Mouse (Mus musculus): ENCODE measurements at regions not wholly inside any gene's neighbourhood (a gene's known extent, or its start where the extent isn't known, plus 50 kb on each side); places are given as distances from the start of the nearest gene placed in this dataset.

GRCm38 (mm10) chr4:64676438-64676837, 447.5 kb upstream of the Pappa start:
- no peak for TF ChIP-seq EP300 (IDR thresholded peaks at IDR 0.05; ENCODE audit: low read depth)
- TF ChIP-seq CTCF (IDR thresholded peaks at IDR 0.05; ENCODE audit: low read depth) = no peak
